Mouse (Mus musculus) brain, embryonic 14.5 days (tissue): ENCODE results near the gene Gas7. TPM values are rescaled to one million over a fixed set of nuclear protein-coding genes. Genes with fewer than 3 reads are reported as not detected.
A peak's percentile ranks its signal among the peaks of the same experiment; 100 is the strongest.

Experiments used
- DNase-seq: peaks from one replicate; pipeline ENCODE4 v3.0.0-alpha.2; 2011; ENCODE audit warnings: low read depth
- CTCF ChIP-seq: fragments of 200-500 bp; IDR thresholded peaks from 2 replicates; pipeline ENCODE4 v1.5.1; 2012; ENCODE audit warnings: inconsistent platforms, mild to moderate bottlenecking, moderate library complexity, borderline replicate concordance; ENCODE audit not compliant: insufficient read depth, insufficient read length; ENCODE audit errors: extremely low read depth
- POLR2A ChIP-seq: fragments of 200-500 bp; IDR thresholded peaks from 2 replicates; pipeline ENCODE4 v1.6.1; 2012; ENCODE audit warnings: mild to moderate bottlenecking, inconsistent platforms, borderline replicate concordance; ENCODE audit not compliant: poor library complexity, insufficient read depth, insufficient read length, severe bottlenecking; ENCODE audit errors: extremely low read depth
- polyA plus RNA-seq: library from polyadenylated mRNA; depleted of rRNA; stranded (reverse); fragments of >200 nt; gene quantifications from 2 replicates; pipeline ENCODE4 v1.2.3, GENCODE M21; 2012

Gas7 gene
- polyA plus RNA-seq, 1 experiment: 22.1 TPM

DNA sequence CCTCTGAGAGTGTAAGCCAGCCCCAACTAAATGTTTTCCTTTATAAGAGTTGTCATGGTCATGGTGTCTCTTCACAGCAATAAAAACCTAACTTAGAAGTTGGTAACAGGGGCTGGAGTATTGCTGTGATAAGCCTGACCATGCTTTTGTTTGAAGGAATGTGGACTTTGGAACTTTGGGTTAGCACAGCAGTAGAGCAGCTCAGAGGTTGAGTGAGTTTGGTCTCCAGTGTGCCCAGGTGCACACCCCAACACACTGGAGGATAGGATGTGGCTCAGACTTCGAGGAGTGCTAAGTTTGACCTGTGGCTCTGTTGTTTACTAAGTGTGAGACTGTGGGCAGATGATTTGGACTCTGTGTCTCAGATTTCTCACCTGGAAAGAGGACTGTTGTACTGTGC lies 41.6 kb downstream of the Gas7 start:
- DNase-seq: no peak
- TF ChIP-seq POLR2A: no peak
- no peak for TF ChIP-seq CTCF

- DNase-seq: no peak
- TF ChIP-seq CTCF (no peak), POLR2A (no peak)
These were observed 44.9 kb downstream of the Gas7 start for GRCm38 (mm10) chr11:67500115-67500514.

GRCm38 (mm10) chr11:67501468-67502244 lies 46.4 kb downstream of the Gas7 start:
- peak; percentile 14 for DNase-seq
- TF ChIP-seq POLR2A: no peak
- no peak for TF ChIP-seq CTCF

DNA sequence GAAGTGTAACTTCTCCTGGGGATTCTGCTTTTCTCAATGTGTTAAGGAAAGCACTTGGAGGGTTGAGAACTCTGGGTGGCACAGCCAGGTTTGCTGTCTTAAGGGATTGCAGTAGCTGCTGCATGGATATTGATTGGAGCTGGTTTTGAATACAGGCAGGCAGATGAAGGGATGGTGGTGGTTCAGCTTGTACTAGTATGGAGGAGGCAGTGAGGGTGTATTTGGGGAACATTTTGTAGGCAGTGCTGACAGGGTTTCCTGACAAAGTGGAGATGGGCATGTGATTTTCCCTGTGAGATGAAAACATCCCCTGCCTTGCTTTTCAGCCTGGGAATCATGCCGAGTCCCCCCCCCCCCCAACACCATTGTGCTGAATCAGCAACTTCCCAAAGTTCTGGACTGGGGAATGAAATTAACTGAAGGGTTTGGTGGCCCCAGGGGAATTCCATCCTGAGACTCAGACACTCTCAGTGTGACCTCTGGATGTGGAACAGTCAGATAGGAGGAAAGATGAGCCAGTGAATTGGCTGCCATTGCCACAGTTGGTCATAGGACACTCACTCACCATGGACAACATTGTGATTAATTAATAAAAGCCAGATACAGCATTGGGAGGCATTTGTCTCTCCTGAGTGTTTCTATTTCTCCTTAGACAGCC lies 54.1 kb downstream of the Gas7 start:
- DNase-seq: no peak
- no peak for TF ChIP-seq POLR2A
- TF ChIP-seq CTCF: no peak

DNA sequence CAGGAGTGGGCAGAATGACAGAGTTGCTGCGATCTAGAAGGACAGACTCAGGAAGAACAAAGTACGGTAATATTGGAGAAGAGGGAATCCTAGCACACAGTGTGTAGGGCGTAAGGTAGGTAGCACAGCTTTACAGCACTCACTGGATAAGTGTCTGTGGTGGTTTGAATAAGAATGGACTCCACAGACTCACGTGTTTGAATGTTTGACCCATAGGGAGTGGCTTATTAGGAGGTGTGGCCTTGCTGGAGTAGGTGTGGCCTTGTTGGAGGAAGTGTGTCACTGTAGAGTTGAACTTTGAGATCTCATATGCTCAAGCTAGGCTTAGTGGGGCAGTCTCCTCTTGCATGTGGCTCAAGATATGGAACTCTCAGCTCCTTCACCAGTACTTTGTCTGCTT lies 55.6 kb downstream of the Gas7 start:
- TF ChIP-seq POLR2A: no peak
- TF ChIP-seq CTCF: no peak
- no peak for DNase-seq

- DNase-seq: no peak
- TF ChIP-seq POLR2A (no peak), CTCF (no peak)
These were observed 57.8 kb downstream of the Gas7 start for GRCm38 (mm10) chr11:67513001-67513400.

GRCm38 (mm10) chr11:67514401-67514800 lies 59.2 kb downstream of the Gas7 start:
- TF ChIP-seq POLR2A: no peak
- peak; percentile 31; the same call in 1 of the 2 replicates for TF ChIP-seq CTCF
- DNase-seq: peak; percentile 30

DNA sequence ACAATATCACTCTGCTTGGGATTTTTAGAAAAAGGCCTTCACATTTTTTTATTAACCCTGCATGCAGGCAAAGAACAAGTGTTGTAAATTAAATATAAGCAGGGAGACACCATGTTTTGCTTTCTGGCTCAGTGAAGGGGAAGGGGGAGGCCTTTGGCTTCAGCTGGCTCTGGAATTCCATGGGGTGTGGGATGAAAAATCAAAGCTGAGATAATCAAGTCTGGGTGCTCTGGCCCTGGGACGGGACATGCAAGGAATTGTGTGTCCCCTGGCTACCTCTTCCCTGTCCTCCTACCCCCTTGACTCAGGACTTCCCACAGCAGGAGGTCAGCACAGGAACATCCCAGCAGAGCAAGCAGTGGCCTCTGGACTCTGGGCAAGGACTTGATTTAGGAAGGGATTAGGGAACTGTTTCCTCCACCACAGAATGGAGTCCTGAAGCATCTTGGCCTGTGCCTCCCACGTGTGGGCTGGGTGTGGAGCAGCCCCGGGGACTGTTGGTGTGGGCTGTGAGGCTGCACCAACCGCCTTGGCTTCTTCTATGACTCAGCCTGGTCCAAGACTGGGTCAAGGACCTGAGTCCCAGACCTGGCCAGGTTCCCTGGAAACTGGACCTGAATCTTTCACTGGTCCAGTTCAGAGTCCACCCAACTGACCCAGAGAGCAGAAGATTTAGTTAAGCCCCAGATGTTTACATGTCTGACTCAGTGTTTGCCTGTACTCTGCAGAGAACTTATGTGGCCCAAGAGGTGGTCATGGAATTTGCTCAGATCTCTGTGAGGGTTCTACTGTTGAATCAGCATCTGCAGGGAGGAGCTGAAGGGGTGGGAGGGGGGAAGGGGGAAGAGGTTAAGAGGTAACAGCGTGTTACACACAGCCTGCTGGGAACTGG lies 60.0 kb downstream of the Gas7 start:
- DNase-seq: peak; percentile 22
- TF ChIP-seq CTCF (no peak), POLR2A (no peak)

- no peak for DNase-seq
- TF ChIP-seq POLR2A: no peak
- TF ChIP-seq CTCF: no peak
These were observed 60.7 kb downstream of the Gas7 start for GRCm38 (mm10) chr11:67515912-67516305.

DNA sequence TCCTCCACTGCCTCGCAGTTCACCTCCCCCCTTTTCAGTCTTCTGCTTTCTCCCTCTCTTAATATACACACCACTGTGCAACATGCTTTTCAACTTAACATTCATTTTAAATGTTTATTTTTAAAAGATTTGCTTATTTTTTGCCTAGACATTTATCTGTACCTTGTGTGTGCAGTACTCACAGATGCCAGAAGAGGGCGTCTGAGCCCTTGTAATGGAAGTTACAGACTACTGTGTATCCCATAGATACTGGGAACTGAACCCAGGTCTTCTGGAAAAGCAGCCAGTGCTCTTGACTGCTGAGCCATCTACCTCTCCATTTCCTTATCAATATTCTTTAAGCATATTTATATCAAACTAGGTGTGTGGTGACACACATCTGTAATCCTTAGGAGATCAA lies 62.5 kb downstream of the Gas7 start:
- TF ChIP-seq CTCF (peak; percentile 23; the same call in 1 of the 2 replicates), POLR2A (no peak)
- no peak for DNase-seq

DNA sequence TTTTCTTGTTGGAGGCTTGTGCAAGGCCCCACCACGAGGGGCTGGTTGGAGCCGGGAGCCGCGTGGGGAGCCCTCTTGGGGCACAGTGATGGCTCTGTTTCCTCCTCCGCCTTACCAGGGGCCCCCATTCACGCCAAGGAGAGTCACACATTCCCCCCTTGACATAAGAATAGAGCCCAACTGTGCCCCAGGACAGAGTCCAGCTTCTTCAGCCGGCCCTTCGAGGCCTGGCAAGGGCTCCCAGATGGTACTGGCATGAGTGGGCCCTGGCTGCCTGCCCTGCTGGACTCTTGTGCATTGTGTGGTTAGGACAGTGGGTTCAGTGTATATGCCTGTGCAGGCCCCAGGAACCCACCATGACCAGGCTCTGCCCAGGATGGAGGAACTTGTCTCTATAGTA lies 63.7 kb downstream of the Gas7 start:
- TF ChIP-seq CTCF (no peak), POLR2A (no peak)
- no peak for DNase-seq
